Mouse (Mus musculus) adrenal gland, postnatal 14 days (tissue): ENCODE measurements around the gene Pga5. TPM values are rescaled to one million over a fixed set of nuclear protein-coding genes. Genes with fewer than 3 reads are reported as not detected.

ENCODE experiments used
- DNase-seq: peaks from one replicate; pipeline ENCODE4 v3.0.0; 2021; ENCODE audit warnings: mixed read lengths
- total RNA-seq: library from RNA; stranded (reverse); gene quantifications from 2 replicates; pipeline ENCODE4 v1.2.3, GENCODE M21; 2021

Pga5 gene
- total RNA-seq, 1 experiment from 2014 or later: not detected

GRCm38 (mm10) chr19:10665093-10665492, 12.8 kb downstream of the Pga5 start:
- DNase-seq: no peak

- DNase-seq: no peak
Observed at GRCm38 (mm10) chr19:10662665-10663064, 15.2 kb downstream of the Pga5 start.

GRCm38 (mm10) chr19:10661919-10662318, 16.0 kb downstream of the Pga5 start:
- no peak for DNase-seq

- DNase-seq: no peak
Observed at GRCm38 (mm10) chr19:10661373-10661772, 16.5 kb downstream of the Pga5 start.

- DNase-seq: no peak
Observed at GRCm38 (mm10) chr19:10658406-10658805, 19.5 kb downstream of the Pga5 start.

GRCm38 (mm10) chr19:10657742-10658141, 20.1 kb downstream of the Pga5 start:
- no peak for DNase-seq

DNA sequence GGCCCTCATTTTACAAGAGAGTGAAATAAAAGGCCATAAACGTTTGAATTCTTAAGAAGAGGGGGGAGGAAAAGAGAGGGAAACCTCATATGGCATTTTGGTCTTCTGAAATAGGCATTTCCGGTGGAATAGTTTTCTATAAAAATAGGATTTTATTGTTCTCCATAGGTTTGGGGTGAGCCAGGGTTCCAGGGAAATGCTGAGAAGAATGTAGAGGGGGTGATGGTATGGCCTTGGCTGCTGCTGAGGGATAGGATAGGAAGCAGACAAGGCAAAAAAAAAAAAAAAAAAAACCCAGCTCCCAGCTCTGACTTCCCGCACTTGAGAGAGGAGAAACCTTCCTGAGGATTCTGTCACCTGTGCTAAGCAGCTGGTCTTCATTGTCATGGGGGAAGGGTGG, 21.8 kb downstream of the Pga5 start:
- no peak for DNase-seq

DNA sequence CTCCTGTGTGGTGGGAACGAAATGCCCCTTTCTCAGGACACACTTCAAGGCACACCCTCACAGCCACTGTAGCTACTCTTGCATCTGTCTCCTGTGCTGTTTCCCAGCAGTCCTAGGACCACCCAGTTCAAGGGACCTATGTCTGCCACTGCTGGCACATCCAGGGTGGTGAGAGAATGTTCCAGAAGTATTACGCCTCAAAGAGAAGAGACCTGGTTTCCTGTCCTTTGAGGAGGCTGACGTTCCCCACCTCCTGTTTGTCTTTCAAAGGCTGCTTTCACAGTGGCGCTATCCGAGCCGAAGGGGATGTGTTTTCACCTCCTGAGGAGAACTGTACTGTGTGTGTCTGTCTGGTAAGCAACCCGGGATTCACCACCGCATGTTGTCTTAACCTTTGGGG, 29.7 kb downstream of the Pga5 start:
- no peak for DNase-seq

- peak; percentile 48 for DNase-seq
Observed at GRCm38 (mm10) chr19:10645616-10646015, 32.3 kb downstream of the Pga5 start.

DNA sequence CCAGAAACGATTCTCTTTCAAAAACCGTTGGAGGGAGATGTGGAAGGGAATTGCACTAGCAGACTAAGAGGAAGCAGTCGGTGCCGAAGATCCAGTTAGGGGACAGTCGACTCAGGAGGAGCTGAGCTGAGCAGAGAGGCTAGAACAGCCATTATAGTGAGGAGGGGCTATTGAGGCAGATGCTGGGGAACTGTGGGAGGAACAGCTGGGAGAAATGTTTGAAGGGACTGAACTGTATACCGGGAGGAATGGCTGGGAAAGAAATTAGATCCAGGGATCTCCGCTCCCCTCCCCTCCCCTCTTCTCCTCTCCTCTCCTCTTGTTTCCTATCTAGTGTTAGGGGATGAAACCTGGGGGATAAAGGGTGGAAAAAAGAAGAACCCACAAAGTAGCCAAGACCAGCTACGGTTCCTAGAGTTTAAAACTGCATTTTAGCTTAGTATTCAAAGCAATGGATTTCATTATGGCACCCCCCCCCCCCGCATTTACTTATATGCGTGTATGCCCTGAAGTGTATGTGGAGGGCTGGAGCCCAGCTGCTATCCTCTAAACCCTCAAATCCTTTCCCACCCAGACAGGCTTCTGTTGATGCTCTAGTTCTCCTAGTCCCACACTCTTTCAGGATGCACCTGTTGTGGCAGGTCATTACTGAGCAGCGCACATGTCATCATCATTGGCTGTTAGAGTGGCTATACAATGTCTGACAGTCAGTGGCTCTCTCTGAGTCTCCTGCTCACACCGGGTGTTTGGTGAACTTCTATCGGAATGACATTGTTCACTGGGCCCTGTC, 37.1 kb downstream of the Pga5 start:
- DNase-seq: no peak

DNA sequence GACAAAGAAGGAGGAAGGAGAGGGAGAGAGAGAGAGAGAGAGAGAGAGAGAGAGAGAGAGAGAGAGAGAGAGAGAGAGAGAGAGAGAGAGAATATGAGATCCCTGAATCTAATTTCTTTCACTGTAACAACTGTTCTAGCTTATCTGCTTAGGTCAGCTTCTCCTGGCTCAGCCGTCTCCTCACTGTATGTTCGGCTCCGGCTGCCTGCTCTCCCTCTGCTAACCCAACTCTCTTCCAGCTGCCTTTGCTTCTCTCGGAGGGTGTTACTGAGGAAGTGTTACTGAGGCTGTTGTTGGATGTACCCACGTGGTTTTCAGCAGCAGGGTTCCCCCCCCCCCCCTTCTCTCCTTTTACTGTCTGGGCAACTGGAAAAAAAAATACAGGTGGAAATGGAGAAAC, 37.8 kb downstream of the Pga5 start:
- no peak for DNase-seq

- no peak for DNase-seq
Observed at GRCm38 (mm10) chr19:10637840-10638239, 40.0 kb downstream of the Pga5 start.

DNA sequence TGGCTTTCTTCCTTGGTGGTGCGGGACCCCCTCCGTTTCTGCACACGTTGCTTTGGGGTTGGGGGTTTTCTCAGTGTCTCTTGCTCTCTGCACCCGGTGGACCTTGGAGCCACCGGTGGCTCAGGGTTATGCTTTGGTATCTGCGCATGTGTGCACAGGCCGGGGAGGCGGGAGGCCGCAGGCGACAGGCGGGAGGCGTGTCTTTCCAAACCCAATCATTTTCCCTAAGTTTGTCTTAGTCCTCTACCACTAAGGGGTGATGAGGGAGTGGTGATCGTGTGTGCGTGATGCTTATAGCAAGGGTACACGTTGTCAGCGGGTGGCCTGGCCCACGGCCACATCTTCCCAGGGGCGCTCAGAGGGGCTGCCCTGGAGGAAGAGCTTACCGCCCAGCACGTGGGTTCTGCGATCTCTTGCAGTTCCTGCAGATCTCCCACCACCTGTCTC, 43.0 kb downstream of the Pga5 start:
- DNase-seq: peak; percentile 83

- peak; percentile 74 for DNase-seq
Observed at GRCm38 (mm10) chr19:10634106-10634871, 43.6 kb downstream of the Pga5 start, which contains the start of gene Vwce. Vwce (plus strand) TSS chr19:10634213.

Other genes with a start within 250 kb of the Pga5 start
- 3.9 and 5.8 TPM in 2 replicates for gene Lrrc10b, start 220.6 kb downstream of the Pga5 start, total RNA-seq
- gene Ppp1r32, start 195.1 kb downstream of the Pga5 start, total RNA-seq: 0.53 and 0.63 TPM in 2 replicates
- 52.9 and 67.6 TPM in 2 replicates for gene Cpsf7, start 152.8 kb downstream of the Pga5 start, total RNA-seq
- gene Sdhaf2, start 151.9 kb downstream of the Pga5 start, total RNA-seq: 49.9 and 55.7 TPM in 2 replicates
- gene Tmem216, start 121.8 kb downstream of the Pga5 start, total RNA-seq: 12.1 and 12.8 TPM in 2 replicates
- 19.0 and 21.2 TPM in 2 replicates for gene Cyb561a3, start 100.9 kb downstream of the Pga5 start, total RNA-seq
- 9.2 and 11.2 TPM in 2 replicates for gene Tmem138, start 100.7 kb downstream of the Pga5 start, total RNA-seq
- 253 and 279 TPM in 2 replicates for gene Ddb1, start 72.7 kb downstream of the Pga5 start, total RNA-seq
- gene Tkfc, start 72.4 kb downstream of the Pga5 start, total RNA-seq: 20.1 and 29.6 TPM in 2 replicates
- 1.2 and 2.2 TPM in 2 replicates for gene Vwce, start 43.9 kb downstream of the Pga5 start, total RNA-seq
- gene Vps37c, start 10.7 kb upstream of the Pga5 start, total RNA-seq: 19.1 and 23.6 TPM in 2 replicates
- gene Cd5, start 60.9 kb upstream of the Pga5 start, total RNA-seq: 1.3 and 8.7 TPM in 2 replicates
- 0.41 and 5.2 TPM in 2 replicates for gene Cd6, start 152.0 kb upstream of the Pga5 start, total RNA-seq
- 2.0 and 2.6 TPM in 2 replicates for gene Slc15a3, start 161.7 kb upstream of the Pga5 start, total RNA-seq
- 19.6 and 20.2 TPM in 2 replicates for gene Tmem132a, start 191.9 kb upstream of the Pga5 start, total RNA-seq
- 92.7 and 101 TPM in 2 replicates for gene Tmem109, start 203.9 kb upstream of the Pga5 start, total RNA-seq
- gene Prpf19, start 217.2 kb upstream of the Pga5 start, total RNA-seq: 125 and 126 TPM in 2 replicates
- gene Zp1, start 242.6 kb upstream of the Pga5 start, total RNA-seq: not detected in 2 replicates